Mouse (Mus musculus) spleen, adult 2 months (tissue): ENCODE data around the gene Cacna2d2. TPM values are rescaled to one million over a fixed set of nuclear protein-coding genes. Genes with fewer than 3 reads are reported as not detected.

Experiments
- DNase-seq, 2 experiments: peaks; one replicate each; pipeline versions ENCODE4 v3.0.0 to v3.0.0-alpha.2; 2012 to 2021; ENCODE audit warnings: low spot score in 2 of 2, low read depth in 1 of 2
- H3K27ac ChIP-seq: fragments of 200-500 bp; 2 replicates; pipeline ENCODE4 v1.5.1; 2012; ENCODE audit warnings: low read length, inconsistent platforms; ENCODE audit not compliant: insufficient read depth
- H3K27me3 ChIP-seq: fragments of 200-500 bp; 2 replicates; pipeline ENCODE4 v1.6.1; 2012; ENCODE audit warnings: mild to moderate bottlenecking, moderate library complexity, low read length, inconsistent platforms; ENCODE audit not compliant: control insufficient read depth, insufficient read depth
- H3K36me3 ChIP-seq: fragments of 200-500 bp; 2 replicates; pipeline ENCODE4 v1.6.1; 2012; ENCODE audit warnings: mild to moderate bottlenecking, low read length, inconsistent platforms; ENCODE audit not compliant: control insufficient read depth, insufficient read depth
- H3K4me1 ChIP-seq: fragments of 200-500 bp; 2 replicates; pipeline ENCODE4 v1.6.1; 2011; ENCODE audit warnings: inconsistent platforms; ENCODE audit not compliant: control insufficient read depth, insufficient read depth, insufficient read length
- H3K4me3 ChIP-seq: fragments of 200-500 bp; 2 replicates; pipeline ENCODE4 v1.5.1; 2011; ENCODE audit warnings: mild to moderate bottlenecking, inconsistent platforms; ENCODE audit not compliant: insufficient read depth, insufficient read length; ENCODE audit errors: extremely low read depth
- CTCF ChIP-seq: fragments of 200-500 bp; IDR thresholded peaks from 2 replicates; pipeline ENCODE4 v1.5.1; 2011; ENCODE audit warnings: mild to moderate bottlenecking, inconsistent platforms; ENCODE audit not compliant: insufficient read depth, insufficient read length, insufficient replicate concordance; ENCODE audit errors: extremely low read depth
- POLR2A ChIP-seq: fragments of 200-500 bp; IDR thresholded peaks from 2 replicates; pipeline ENCODE4 v1.6.1; 2011; ENCODE audit warnings: low read depth, low read length, inconsistent platforms
- WGBS: fragments of 180-500 bp; shearing (Covaris S2); methylation state at CpG from one replicate; pipeline ENCODE4 v1.1.7; 2018; 5-methylcytosine and 5-hydroxymethylcytosine counted together
- polyA plus RNA-seq: library from polyadenylated mRNA; depleted of rRNA; stranded (reverse); fragments of >200 nt; gene quantifications from 2 replicates; pipeline ENCODE4 v1.2.3, GENCODE M21; 2012; rRNA removed

Cacna2d2 gene
- polyA plus RNA-seq: 1.6 and 2.2 TPM in 2 replicates

DNA sequence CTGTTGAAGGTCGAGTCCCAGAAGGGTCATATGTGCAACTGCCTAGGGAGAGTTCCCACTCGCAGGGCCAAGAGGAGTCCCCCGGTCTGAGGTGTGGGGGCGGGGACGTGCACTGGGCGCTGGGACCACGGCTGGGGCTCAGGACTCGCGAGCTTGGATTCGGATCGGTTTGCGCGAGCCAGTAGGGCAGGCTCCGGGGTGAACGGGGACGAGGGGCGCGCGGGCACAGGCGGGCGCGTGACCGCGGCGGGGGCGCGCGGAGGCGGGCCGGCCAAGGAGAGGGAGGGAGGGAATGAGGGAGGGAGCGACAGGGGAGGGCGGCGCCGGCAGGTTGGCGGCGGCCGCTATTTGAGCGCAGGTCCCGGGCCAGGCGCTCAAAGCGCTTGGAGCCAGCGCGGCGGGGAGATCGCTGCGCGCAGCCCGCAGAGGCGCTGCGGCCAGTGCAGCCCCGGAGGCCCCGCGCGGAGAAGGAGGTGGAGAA lies at the start of gene Cacna2d2:
Gene Cacna2d2 (plus strand): TSS at position 122 of the 481 bp plus-strand sequence.
- H3K36me3 ChIP-seq: no peaks in the 10 kb centered on the region
- TF ChIP-seq CTCF (no peak), POLR2A (no peak)
- peak within 1 kb of the TSS; percentile 11; the same call in 1 of the 2 replicates for H3K4me3 ChIP-seq
- 2% methylated on average over 31 of the region's 54 CpGs for WGBS
- peaks cover 13% of the 10 kb centered on the region for H3K27me3 ChIP-seq
- DNase-seq: no peak
- H3K4me1 ChIP-seq: no peaks in the 10 kb centered on the region; the same call in 1 of the 2 replicates
- H3K27ac ChIP-seq: no peak within 1 kb of the TSS

DNA sequence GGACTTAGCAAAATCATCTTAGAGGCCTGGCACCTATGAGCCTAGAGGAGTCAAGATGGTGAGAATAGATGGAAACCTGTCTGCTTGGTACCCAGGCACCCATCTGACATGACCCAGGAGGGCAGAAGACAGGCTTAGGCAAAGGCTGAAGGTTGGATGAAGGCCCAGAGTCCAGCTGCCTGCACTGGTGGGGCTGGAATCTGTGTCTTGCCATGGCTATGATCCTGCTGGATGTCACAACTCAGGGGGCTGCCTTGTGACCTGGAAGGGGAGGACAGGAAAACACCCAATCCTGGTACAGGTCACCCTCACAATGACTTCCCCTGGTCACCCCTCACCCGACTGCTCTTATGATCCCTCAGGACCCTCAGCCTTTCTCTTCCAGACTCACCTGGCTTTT lies 44.6 kb upstream of the Cacna2d2 start:
- Histone ChIP-seq H3K27ac (no peak overlapping the region), H3K4me3 (no peak overlapping the region), H3K27me3 (no peaks in the 10 kb centered on the region), H3K36me3 (no peaks in the 10 kb centered on the region), H3K4me1 (no peaks in the 10 kb centered on the region)
- TF ChIP-seq POLR2A (no peak), CTCF (no peak)
- no peak for DNase-seq
- 52% methylated on average over 1 of the region's 1 CpGs for WGBS

DNA sequence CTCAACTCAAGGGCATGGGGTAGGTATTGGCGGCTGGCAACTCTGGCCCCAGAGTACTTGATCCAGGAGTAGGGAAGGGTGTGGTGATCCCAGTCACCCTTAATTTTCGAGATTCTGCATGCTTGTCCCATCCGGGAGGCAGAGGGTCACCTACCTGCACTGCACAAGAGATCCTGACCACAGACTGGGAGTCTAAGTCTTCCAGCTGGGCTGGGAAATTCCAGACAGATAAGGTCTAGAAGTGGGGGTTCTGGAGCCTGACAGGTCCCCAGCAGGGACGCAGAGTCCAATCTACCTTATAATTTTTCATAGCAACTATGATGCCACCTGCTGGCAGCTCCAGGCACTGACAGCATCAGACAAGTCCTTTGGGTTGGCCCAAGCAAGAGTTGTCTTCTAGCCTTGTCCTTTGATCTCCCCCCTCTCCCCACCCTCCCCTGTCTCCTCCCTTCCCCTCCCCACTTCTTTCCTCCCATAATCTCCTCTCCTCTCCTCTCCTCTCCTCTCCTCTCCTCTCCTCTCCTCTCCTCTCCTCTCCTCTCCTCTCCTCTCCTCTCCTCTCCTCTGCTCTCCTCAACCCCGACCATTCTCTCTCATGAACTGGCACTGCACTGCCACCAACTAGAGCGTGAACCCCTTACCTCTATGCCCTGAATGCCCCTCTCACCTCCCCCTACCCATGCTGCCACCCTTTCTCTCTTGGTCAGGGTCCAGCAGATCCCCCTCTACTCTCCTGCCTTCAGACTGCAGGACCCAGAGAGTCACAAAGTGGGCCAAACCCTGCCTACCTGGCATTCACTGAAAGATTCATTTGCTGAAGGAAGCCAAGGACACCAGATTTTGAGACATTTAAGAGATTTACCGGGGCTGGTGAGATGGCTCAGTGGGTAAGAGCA lies 43.3 kb upstream of the Cacna2d2 start:
- peak in 1 of 2 experiments; percentile 64 for DNase-seq
- TF ChIP-seq CTCF: peak; percentile 68; the same call in 1 of the 2 replicates
- no peak for TF ChIP-seq POLR2A
- Histone ChIP-seq H3K36me3 (no peaks in the 10 kb centered on the region), H3K27ac (no peak overlapping the region), H3K4me1 (no peaks in the 10 kb centered on the region), H3K4me3 (no peak overlapping the region), H3K27me3 (no peaks in the 10 kb centered on the region; the same call in 1 of the 2 replicates)
- WGBS: 42% methylated on average over 7 of the region's 7 CpGs

DNA sequence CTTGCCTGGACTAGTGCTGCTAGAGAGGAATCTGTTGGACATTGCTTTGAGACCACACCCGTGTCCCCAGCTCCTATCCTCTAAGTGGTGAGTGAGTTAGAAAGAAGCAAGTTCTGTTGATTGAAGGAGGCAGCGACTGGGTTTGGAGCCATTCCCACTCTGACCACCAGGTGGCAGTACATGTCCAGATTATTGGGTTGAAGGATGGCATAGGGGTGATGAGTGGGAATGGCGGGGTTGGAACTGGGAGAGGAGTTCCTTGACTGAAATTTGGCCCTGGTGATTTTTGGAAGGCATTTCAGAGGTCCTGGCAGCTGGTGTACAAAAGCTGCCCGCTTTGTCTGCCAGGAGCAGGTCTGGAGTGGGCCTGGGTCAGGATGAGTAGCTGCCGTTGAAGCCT lies 41.8 kb upstream of the Cacna2d2 start:
- peak in 1 of 2 experiments; percentile 61 for DNase-seq
- H3K27me3 ChIP-seq: no peaks in the 10 kb centered on the region; the same call in 1 of the 2 replicates
- no peaks in the 10 kb centered on the region for H3K4me1 ChIP-seq
- TF ChIP-seq POLR2A (no peak), CTCF (peak; percentile 75; the same call in 1 of the 2 replicates)
- no peak overlapping the region for H3K4me3 ChIP-seq
- H3K27ac ChIP-seq: no peak overlapping the region
- WGBS: 35% methylated on average over 5 of the region's 5 CpGs
- H3K36me3 ChIP-seq: no peaks in the 10 kb centered on the region

DNA sequence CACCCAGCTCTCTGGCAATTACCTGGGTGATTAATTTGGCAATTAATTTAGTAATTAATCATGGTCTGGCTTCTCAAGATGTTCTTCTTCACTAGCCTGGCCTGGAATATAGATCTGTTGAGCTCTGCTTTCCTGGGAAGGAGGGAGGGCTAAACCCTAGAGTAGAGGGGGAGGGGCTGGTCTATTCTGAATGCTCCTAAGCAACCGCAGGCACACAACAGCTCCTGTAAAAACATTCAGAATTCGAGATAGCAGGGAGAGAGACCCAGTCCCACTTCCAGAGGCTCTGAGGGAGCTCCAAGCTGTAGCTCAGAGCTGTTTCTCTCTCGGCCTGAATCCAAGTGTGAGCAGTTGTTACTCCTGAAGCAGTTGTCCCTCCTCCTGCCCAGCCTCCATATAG lies 38.4 kb upstream of the Cacna2d2 start:
- 40% methylated on average over 3 of the region's 3 CpGs for WGBS
- H3K4me3 ChIP-seq: no peak overlapping the region
- H3K4me1 ChIP-seq: no peaks in the 10 kb centered on the region
- H3K27me3 ChIP-seq: no peaks in the 10 kb centered on the region; the same call in 1 of the 2 replicates
- no peaks in the 10 kb centered on the region for H3K36me3 ChIP-seq
- DNase-seq: no peak
- no peak overlapping the region for H3K27ac ChIP-seq
- TF ChIP-seq POLR2A (no peak), CTCF (no peak)

DNA sequence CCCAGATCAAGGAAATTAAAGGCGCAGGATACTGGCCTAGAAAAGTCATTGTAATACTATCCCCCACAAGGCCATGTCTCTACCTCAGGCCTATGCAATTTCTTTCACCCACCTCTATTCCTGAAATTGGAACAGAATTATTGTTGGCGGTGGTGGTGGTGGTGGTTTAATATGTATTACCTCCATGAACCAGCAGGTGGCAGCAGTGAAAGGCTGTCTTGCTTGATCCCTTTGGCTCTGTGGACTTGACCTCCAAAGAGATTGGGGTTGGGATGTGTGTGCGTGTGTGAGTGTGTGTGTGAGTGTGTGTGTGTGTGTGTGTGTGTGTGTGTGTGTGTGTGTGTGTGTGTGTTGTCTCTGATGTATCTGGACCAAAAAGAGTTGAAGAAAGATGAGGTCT lies 32.8 kb upstream of the Cacna2d2 start:
- no peaks in the 10 kb centered on the region for H3K27me3 ChIP-seq
- H3K27ac ChIP-seq: no peak overlapping the region
- 7% methylated on average over 3 of the region's 3 CpGs for WGBS
- no peak overlapping the region for H3K4me3 ChIP-seq
- DNase-seq: peak; percentile 7 to 14
- H3K4me1 ChIP-seq: no peaks in the 10 kb centered on the region
- TF ChIP-seq POLR2A (no peak), CTCF (peak; percentile 53; the same call in 1 of the 2 replicates)
- H3K36me3 ChIP-seq: no peaks in the 10 kb centered on the region

DNA sequence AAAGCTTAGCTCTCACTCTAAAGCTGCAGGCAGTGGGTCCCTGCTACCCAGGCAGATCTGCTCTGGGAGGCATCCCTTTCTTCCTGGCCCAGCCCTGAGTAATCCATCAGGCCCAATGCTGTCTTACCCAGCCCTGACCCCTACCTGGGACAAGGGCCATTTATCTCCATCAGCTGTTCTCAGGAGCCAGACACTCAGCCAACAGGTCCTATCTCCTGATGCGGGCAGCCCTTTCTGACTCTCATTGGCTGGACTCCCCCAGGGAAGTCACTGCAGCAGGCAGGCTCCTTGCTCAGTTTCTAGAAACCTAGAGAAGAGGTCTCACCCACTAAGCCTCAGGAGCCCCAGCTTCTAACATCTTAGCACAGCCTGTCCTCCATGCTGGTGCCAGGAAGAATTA lies 31.1 kb upstream of the Cacna2d2 start:
- H3K27me3 ChIP-seq: no peaks in the 10 kb centered on the region
- TF ChIP-seq CTCF (no peak), POLR2A (no peak)
- no peaks in the 10 kb centered on the region for H3K4me1 ChIP-seq
- no peak overlapping the region for H3K4me3 ChIP-seq
- H3K36me3 ChIP-seq: no peaks in the 10 kb centered on the region
- WGBS: 77% methylated on average over 1 of the region's 1 CpGs
- DNase-seq: no peak
- H3K27ac ChIP-seq: no peak overlapping the region
